Mouse (Mus musculus) adrenal gland, adult (tissue): ENCODE data around the gene Stxbp6.
A peak's percentile ranks its signal among the peaks of the same experiment; 100 is the strongest.

Source experiments
- DNase-seq, 2 experiments: peaks; one replicate each; pipeline ENCODE4 v3.0.0; 2022 to 2023; ENCODE audit warnings: low spot score in 1 of 2; ENCODE audit not compliant: inconsistent age in 2 of 2

The Stxbp6 gene

GRCm38 (mm10) chr12:45074611-45075342 is at the start of gene Stxbp6:
TSS of gene Stxbp6 (minus strand) at chr12:45074709.
- peak; percentile 92 to 97 for DNase-seq

GRCm38 (mm10) chr12:45102954-45103353 is 28.4 kb upstream of the Stxbp6 start:
- DNase-seq = peak in 1 of 2 experiments; percentile 42

GRCm38 (mm10) chr12:45093732-45094131 is 19.2 kb upstream of the Stxbp6 start:
- no peak for DNase-seq

GRCm38 (mm10) chr12:45092444-45092843 is 17.9 kb upstream of the Stxbp6 start:
- DNase-seq = no peak

- DNase-seq = no peak
Observed at GRCm38 (mm10) chr12:45083145-45083475, 8.6 kb upstream of the Stxbp6 start.

- no peak for DNase-seq
Observed at GRCm38 (mm10) chr12:45082379-45083144, 8.1 kb upstream of the Stxbp6 start.

- DNase-seq = no peak
Observed at GRCm38 (mm10) chr12:45081617-45082016, 7.1 kb upstream of the Stxbp6 start.

- no peak for DNase-seq
Observed at GRCm38 (mm10) chr12:45080753-45081122, 6.2 kb upstream of the Stxbp6 start.

GRCm38 (mm10) chr12:45080036-45080752 is 5.7 kb upstream of the Stxbp6 start:
- no peak for DNase-seq

- DNase-seq = peak; percentile 14 to 56
Observed at GRCm38 (mm10) chr12:45075631-45076030, 1.1 kb upstream of the Stxbp6 start.

- DNase-seq = peak; percentile 85 to 95
Observed at GRCm38 (mm10) chr12:45074042-45074601, 387 bp downstream of the Stxbp6 start.

GRCm38 (mm10) chr12:45073331-45074041 is 1.0 kb downstream of the Stxbp6 start:
- peak in 1 of 2 experiments; percentile 72 for DNase-seq

- DNase-seq = peak in 1 of 2 experiments; percentile 53
Observed at GRCm38 (mm10) chr12:45072185-45072584, 2.3 kb downstream of the Stxbp6 start.

GRCm38 (mm10) chr12:45070186-45070585 is 4.3 kb downstream of the Stxbp6 start:
- no peak for DNase-seq

GRCm38 (mm10) chr12:45068145-45068754 is 6.3 kb downstream of the Stxbp6 start:
- no peak for DNase-seq

GRCm38 (mm10) chr12:45067686-45068085 is 6.8 kb downstream of the Stxbp6 start:
- DNase-seq = no peak

- no peak for DNase-seq
Observed at GRCm38 (mm10) chr12:45067047-45067685, 7.3 kb downstream of the Stxbp6 start.

GRCm38 (mm10) chr12:45063606-45064005 is 10.9 kb downstream of the Stxbp6 start:
- no peak for DNase-seq

- DNase-seq = no peak
Observed at GRCm38 (mm10) chr12:45061336-45061735, 13.2 kb downstream of the Stxbp6 start.

GRCm38 (mm10) chr12:45060804-45061203 is 13.7 kb downstream of the Stxbp6 start:
- no peak for DNase-seq
